Mouse (Mus musculus) right cerebral cortex, postnatal 10 days (tissue): ENCODE results near the gene Pnn.
A peak's percentile ranks its signal among the peaks of the same experiment; 100 is the strongest.
"Not testable (repeated sequence)": the region's sequence is repeated elsewhere in the genome, so short reads cannot be mapped to it uniquely, and the experiment has no call there.

Experiments
- DNase-seq, 2 experiments: peaks; one replicate each; pipeline ENCODE4 v3.0.0; 2021; ENCODE audit warnings: low spot score in 2 of 2

The Pnn gene

GRCm38 (mm10) chr12:59066448-59067077 lies at the start of gene Pnn:
TSS of gene Pnn (plus strand) at chr12:59066884.
- DNase-seq, result peak; percentile 98 to 99

- DNase-seq, result no peak
These were observed 48.7 kb upstream of the Pnn start for GRCm38 (mm10) chr12:59017970-59018369.

- DNase-seq, result no peak
These were observed 46.8 kb upstream of the Pnn start for GRCm38 (mm10) chr12:59019891-59020290.

GRCm38 (mm10) chr12:59021306-59021705 lies 45.4 kb upstream of the Pnn start:
- DNase-seq, result no peak

DNA sequence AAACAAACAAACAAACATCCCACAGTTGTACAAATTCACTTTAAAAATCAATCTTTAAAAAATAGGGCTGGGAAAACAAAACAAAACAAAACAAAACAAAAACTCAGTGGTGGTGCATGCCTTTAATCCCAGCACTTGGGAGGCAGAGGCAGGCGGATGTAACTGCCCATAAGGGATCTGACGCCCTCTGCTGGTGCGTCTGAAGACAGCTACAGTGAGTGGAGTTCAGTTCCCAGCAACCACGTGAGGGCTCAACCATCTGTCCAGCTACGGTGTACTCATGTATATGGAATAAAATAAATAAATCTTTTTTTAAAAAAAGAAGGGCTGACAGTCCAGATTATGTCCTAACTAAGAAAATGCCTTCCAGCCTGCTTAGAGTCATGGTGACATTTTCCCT lies 34.6 kb upstream of the Pnn start:
- no peak for DNase-seq

- no peak for DNase-seq
These were observed 27.3 kb upstream of the Pnn start for GRCm38 (mm10) chr12:59039162-59039970.

GRCm38 (mm10) chr12:59039971-59040844 lies 26.5 kb upstream of the Pnn start:
- peak in 1 of 2 experiments; percentile 34 for DNase-seq

DNA sequence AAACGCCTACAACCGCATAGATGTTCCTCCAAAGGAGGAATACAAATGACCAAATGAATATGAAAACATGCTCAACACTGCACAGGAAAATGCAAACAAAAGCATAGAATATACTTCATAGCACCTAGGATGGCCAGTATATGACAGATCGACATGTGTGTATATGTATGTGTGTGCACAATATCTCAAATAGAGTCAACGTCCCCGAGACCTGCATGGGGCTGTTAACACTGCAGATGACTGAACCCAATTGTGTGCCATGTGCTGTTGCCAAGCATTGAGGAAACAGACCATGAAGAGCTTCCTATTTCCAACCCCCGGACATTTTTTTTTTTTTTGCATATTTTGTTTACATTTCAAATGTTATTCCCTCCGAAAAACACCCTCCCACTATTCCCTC lies 25.8 kb upstream of the Pnn start:
- no peak for DNase-seq

DNA sequence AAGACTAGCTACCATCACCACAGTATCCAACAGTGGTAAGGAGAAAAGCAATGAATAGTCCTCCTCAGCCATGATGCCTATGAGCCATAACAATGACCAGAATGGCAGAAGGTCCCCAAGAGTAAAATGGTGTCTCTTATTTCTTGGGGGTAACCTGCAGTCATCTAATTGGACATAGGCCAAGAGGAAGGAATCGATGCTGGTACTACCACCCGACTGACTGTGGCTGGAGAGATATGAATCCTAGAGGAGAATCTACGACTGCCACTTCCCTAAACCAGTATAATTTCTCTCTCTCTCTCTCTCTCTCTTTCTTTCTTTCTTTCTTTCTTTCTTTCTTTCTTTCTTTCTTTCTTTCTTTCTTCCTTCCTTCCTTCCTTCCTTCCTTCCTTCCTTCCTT lies 14.2 kb upstream of the Pnn start:
- no peak for DNase-seq

DNA sequence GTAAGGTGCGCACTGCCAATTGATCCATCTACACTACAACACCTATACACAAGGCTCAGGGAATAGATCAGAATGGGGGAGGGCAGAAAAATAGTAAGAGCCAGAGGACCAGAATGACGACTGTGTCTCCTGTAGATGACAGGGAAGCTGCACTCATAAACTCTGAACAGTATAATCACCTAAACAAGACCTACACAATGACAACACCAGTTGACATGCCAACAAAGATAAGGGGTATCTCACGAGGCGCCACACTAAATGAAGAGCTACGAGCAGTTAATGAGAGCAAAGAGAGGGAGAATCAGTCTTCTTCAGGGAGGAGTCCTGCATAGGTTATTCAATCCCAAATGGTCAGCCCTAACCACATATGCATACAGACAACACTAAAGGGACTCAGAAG lies 13.5 kb upstream of the Pnn start:
- no peak for DNase-seq

- no peak for DNase-seq
These were observed 12.7 kb upstream of the Pnn start for GRCm38 (mm10) chr12:59053976-59054375.

DNA sequence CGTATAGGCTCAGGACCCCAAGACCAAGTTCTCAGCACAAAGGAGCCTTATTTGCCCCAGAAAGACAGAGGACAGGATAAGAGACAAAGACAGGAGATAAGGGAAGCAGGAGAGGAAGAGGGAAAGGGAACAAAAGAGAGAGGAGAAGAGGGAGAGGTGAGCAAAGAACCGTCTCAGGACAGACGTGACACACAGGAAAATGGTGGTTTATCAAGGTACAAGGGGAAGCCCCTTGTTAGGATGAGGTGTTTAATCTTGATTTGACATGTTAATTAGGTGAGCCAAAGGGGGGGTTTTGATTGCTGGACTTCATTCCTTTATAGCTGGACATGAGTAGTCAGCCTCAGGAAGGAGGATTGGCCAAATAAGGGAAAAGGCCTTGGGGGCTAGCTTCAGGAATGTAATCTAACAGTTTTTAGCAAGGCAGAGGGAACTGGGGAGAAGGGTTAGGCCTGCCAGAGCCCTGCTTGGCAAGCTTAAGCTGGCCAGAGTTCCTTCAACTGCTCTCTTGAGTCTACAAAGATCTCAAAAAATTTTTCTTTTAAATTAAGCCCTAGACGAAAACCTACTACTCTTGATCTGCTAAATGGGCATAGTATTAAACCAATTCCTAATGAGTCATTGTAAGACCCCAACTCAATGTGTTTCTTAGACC lies 11.4 kb upstream of the Pnn start:
- no peak for DNase-seq

DNA sequence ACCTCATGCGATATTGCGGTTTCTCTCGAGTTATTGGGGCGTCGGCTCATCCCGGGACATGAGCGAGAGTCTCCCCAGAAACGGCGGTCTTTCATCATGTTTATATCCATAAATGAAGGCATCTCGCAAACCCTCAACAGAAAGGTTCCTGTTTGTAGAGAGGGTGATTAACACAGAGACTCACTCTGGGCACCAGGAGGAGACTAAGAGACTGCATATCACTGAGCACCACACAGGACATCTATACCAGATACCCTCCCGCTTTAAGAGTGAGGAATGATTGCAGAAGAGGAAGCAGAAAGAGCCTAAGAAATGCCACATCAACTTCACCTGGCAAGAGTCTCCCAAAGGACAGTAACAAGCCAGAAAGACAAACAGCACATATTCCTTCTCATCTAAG lies 10.5 kb upstream of the Pnn start:
- no peak for DNase-seq

- DNase-seq, result not testable (repeated sequence)
These were observed 8.4 kb upstream of the Pnn start for GRCm38 (mm10) chr12:59058242-59058641.

DNA sequence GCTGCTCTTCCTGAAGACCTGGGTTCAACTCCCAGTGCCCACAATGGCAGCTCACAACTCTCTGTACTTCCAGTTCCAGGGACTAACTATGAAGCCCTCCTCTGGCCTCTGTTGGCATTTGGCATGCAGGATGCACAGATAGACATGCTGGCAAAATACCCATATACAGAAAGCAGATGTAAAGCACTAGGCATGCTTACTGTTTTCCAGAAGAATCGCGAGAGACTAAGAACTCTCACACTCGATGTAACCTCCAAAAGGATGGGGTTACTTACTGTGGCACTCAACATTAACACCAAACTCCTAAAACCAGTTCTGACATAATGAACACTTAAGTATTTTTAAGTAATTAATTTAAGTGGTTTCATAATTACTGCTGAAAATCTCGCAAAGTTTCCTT lies 6.4 kb upstream of the Pnn start:
- DNase-seq, result no peak

DNA sequence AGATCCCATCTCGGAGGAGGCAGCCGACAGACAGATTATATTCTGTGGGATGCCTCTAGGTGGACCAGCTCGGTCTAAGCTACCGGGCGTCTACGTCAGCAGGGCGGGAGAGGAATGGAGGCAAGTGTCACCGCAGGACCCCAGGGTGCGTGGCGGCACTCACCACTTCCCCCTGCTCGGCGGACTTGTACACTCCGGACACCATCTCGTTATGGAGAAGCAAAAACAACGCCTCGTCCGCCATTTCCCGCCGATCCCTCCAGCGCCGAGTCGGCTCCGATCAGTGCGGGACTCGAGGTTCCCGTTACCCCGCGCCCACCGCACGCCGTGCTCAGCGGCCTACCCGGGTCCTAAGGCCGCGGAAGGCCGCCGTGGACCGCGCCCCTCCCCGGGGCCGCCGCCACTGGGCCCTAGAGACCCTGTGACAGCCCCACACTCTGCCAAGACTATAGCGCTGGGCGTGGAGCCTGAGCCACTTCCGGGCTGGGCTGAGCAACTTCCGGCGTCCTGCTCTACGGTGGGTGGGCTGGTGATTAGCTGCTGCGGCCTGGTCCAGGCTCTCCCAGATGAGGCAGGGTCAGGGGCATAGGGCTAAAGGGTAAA lies 5.6 kb upstream of the Pnn start, which contains the start of gene Trappc6b:
Gene Trappc6b, minus strand, starts transcription at position 480 of the 603 bp plus-strand sequence.
- peak; percentile 91 for DNase-seq

DNA sequence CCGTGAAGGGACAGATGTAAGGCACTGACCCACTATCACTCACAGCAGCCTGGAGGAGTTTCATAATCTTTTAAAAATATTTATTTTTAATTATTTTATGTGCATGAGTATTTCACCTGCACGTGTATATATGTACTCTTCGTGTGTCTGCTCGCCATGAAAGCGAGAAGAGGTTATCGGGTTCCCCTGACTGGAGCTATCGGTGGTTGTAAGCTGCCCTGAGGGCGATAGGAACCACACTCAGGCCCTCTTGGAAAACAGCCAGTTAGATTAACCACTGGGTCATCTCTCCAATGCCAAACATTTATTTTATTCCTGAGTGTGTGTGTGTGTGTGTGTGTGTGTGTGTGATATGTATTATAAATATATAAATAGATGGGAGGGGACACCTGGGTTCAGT lies 1.8 kb upstream of the Pnn start:
- DNase-seq, result no peak

DNA sequence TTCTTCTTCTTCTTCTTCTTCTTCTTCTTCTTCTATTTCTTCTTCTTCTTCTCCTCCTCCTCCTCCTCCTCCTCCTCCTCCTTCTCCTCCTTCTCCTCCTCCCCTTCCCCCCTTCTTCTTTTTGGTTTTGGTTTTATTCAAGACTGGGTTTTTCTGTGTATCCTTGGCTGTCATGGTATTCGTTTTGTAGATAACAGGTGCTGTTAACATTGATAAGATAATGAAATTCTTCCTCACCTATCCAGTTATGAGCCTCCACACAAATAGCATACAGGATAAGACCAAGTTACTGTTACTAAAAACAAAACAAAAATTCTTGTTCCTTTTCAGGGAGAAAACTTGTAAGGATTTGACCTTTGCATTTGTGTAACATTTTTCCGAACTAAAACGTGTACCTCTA lies 908 bp upstream of the Pnn start:
- DNase-seq, result no peak

GRCm38 (mm10) chr12:59067095-59067494 lies 411 bp downstream of the Pnn start:
- DNase-seq, result peak in 1 of 2 experiments; percentile 39

DNA sequence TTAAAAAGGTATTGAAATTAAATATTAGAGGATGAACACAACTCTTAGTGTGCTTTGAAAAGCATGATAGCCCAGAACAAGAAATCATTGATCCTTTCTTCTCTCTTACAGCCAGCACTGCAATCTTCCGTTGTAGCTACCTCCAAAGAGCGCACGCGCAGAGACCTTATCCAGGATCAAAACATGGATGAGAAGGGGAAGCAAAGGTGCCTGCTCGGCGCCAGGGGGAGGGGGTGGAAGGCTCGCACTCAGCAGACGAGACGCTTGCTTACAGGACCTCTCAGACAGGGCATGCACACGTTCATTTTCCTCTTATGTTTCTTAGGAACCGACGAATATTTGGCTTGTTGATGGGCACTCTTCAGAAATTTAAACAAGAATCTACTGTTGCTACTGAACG lies 2.1 kb downstream of the Pnn start:
- DNase-seq, result no peak

- no peak for DNase-seq
These were observed 5.6 kb downstream of the Pnn start for GRCm38 (mm10) chr12:59072286-59072685.
